Mouse (Mus musculus) embryo, embryonic 9.5 days (tissue): Measurements from ENCODE around the gene Ninj2.

Source experiments
- DNase-seq: peaks from one replicate; pipeline ENCODE4 v3.0.0-alpha.2; 2017; ENCODE audit errors: extremely low spot score

Ninj2 gene

GRCm38 (mm10) chr6:120134748-120135147 is 41.6 kb downstream of the Ninj2 start:
- no peak for DNase-seq

DNA sequence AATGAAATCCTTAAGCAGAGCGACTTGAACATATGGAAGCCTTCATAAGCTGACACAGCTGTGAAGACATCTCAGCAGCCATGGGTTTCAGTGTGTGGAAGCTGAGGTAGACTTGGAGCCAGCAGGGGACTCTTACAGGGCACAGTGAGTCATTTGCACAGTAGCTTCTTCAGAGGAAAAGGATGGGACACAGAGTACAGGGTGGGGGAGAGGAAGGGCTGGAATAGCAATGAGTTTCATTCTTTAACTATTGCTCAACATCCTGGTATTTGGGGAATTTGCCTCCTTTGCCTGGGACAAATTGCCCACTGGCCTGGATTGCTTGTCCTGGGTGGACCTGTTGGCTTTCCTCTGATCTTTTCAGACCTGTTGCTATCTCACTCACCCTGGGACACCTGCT is 52.3 kb downstream of the Ninj2 start:
- DNase-seq, result no peak

DNA sequence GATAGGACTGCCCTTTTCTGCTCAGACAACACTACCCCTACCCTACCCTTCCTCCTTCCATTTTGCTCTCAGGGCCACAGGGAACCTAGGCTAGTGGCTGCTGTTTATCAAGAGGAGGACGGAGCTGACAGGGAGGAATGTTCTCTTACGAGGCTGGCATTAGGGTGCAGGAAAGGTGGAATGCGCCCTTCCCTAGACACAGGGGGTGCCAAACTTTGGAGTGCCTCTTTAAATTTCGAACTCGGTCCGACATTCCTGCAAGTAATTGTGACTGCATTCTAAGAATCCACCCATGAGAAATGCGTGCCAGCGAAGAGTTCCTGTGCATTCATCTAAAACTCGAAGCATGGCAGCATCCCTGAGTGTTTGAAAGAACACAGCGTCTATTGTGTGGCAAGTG is 53.5 kb downstream of the Ninj2 start:
- no peak for DNase-seq

DNA sequence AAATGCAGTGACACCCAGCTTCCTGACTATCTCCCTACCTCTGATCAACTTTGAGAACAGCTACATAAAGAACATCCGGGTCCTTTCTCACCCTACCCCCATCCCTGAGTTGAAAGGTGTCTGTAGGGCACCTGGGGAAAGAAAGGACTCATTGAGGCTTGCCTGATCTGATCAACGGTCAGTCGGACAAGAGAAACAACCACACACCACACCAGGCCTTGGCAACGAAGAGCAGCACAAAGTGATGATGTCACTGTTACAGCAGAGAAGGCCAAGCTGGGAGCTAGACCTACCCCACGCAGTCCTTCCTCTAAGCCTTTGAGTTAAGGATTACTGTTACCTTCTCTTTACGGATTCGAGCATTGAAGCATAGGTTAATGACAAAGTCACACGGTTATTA is 54.3 kb downstream of the Ninj2 start:
- no peak for DNase-seq

- DNase-seq, result no peak
These were observed 55.7 kb downstream of the Ninj2 start for GRCm38 (mm10) chr6:120148716-120149392.

GRCm38 (mm10) chr6:120149458-120150120 is 56.4 kb downstream of the Ninj2 start:
- no peak for DNase-seq

GRCm38 (mm10) chr6:120150206-120150605 is 57.1 kb downstream of the Ninj2 start:
- DNase-seq, result peak; percentile 17

- DNase-seq, result no peak
These were observed 58.5 kb downstream of the Ninj2 start for GRCm38 (mm10) chr6:120151616-120152053.

DNA sequence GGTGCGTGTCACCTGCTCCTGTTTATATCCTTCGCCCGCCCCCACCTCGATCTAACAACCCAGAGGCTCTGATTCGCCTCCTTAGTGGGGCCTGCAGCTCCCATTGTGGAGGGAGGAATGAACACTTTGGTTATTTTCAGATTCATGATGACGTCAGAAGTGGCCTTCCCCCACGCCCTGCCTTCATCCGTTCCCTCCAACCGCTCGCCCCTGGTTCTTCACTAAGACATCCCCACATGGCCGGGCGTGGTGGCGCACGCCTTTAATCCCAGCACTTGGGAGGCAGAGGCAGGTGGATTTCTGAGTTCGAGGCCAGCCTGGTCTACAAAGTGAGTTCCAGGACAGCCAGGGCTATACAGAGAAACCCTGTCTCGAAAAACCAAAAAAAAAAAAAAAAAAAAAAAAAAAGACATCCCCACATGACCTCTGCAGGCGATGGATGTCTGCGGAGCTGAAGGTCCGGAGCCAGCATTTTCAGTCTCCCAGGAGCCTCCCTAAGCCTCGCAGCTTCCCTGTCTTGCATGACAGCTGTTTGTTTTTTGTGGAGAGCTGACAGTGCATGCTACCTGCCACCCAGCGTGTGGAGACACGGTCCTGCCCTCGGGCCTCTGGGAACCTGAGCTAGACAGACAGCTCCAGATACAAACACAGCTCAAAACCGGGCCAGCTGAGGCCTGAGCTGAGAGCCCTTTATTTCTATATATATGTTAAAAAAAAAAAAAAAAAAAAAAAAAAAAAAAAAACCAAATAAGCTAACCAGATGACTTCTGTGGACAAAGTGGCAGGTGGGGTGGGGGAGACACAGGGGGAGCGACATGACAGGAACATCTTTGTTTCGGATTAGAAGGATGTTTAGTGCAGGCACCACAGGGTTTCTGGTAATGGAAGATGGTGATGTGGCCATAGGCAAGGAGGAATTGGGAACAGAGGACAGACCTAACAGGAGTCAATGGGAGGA is 59.9 kb downstream of the Ninj2 start:
- DNase-seq, result no peak

DNA sequence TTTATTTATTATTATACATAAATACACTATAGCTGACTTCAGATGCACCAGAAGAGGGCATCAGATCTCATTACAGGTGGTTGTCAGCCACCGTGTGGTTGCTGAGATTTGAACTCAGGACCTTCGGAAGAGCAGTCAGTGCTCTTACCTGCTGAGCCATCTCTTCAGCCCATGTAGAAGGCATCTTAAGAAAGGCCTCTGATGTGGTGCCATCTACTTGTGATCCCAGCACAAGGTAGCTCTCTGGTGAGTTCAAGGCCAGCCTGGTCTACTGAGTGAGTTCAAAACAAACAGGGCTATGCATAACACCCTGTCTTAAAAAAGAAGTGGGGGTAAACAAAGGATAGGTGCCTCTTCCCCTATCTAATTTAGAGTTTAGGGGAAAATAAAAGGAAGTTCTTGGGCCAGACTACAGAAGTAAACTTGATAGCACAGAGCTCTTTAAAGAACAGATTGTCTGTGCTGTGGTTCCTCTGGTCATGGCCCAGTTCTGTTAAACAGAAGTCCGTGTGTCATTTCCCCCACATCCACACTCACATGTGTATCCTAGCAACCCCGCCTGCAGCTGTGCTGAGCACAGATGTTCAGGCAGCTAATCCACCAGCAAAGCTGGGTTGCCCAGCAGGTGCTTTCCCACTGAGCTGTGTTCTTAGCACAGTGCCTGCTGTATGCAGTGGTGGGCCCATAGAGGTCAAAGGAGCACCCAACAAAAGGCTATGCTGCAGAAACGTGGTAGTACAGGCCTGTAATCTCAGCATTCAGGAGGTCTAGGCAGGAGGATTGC is 61.6 kb downstream of the Ninj2 start:
- no peak for DNase-seq

- DNase-seq, result no peak
These were observed 62.4 kb downstream of the Ninj2 start for GRCm38 (mm10) chr6:120155510-120155909.

DNA sequence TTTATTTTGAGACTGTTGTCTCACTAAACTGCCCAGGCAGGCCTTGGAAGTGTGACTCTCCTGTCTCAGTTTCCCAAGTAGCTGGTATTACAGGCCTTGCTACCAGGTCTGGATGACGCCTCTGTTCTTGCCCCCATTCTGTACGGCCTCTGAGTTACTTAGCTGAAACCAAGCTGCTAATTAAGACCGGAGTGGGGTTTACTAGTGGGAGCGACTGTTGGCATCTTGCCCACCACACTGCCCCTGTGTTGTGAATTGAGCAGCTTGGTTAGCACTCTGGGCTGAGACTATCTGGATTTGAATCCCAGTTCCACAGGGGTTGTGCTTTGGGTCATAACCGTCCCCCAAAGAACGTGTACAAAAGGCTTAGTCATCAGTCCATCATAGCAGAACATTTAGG is 64.3 kb downstream of the Ninj2 start:
- DNase-seq, result no peak

DNA sequence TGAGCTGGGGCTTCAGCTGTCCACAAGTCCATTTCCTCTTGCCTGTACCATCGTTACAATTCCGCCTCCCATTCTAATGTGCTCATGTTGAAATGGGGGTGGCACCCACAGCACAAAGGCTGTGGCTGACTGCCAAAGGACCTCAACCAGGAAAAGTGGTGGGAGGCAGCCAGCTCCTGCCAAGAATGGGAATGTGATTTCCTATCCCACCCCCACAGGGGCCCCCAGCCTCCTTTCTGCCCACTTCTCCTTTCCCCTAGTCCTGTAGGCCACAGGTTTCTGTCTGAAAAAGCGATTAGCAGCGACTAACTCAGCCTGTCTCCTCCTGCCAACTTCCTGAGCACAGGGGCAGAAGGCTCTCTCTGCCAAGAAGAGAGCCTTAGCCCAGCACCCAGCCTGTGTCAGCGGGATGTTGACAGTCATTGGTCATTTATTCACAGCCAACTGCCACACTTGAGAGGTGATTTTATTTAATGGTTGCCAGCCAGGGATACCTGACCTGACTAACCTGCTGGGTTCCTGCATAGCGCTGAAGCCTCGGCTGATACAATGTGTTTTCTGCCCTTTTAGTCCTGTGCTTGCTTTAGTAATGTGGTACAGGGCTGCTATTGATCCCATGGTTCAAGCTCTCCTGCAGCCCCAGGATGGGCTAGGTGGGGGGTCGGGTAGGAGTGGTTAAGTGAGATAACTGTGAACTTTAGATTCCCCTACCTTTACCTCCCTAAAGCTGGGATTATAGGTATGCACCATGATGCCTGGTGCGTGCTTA is 66.2 kb downstream of the Ninj2 start:
- no peak for DNase-seq

DNA sequence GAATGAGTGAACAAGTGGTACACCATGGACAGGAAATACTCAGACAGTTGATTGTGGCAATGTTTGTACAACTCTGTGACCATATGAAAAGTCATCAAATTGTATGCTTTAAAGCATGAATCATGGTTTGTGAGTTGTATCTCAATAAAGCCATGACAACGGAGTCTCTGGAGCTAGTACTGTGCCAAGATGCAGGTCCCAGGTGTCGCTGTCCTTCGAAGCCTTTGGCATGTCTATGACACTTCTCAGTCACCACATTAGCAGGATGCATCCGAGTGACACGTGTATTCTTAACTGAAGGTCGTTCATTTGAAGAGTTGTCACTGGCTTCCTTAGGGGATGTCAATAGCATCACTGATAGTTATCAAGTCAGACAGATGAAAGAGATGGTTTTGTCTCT is 69.8 kb downstream of the Ninj2 start:
- no peak for DNase-seq

GRCm38 (mm10) chr6:120164765-120165164 is 71.6 kb downstream of the Ninj2 start:
- no peak for DNase-seq

- no peak for DNase-seq
These were observed 74.4 kb downstream of the Ninj2 start for GRCm38 (mm10) chr6:120167574-120167973.

- no peak for DNase-seq
These were observed 79.3 kb downstream of the Ninj2 start for GRCm38 (mm10) chr6:120172294-120173017.

DNA sequence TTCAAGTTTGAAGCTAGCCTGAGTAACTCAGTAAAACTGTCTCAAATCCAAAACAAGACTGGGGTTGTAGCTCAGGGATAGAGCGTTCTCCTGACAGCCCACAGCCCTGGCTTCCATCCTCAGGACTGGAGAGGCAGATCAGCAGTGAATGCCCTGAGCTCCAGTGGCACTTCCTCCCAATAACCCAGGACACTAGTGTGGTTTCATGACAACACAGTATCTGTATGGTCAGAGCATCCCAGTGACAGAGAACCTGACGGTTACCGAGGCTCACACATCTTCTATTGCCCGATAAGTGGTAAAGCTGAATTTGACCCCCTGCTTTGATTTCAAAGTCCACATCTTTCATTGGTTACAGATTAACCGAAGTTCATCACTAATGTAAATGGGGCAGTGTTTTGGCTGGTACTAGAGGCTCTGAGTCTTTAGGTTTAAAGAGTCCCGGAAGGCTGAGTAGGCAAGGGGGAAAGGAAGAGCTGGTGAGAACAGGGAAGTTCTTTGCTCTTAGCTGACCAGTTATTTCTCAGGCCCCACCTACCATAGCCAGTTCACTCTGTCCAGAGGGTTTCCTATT is 81.0 kb downstream of the Ninj2 start:
- DNase-seq, result no peak

- no peak for DNase-seq
These were observed 81.5 kb downstream of the Ninj2 start for GRCm38 (mm10) chr6:120174602-120175115.

DNA sequence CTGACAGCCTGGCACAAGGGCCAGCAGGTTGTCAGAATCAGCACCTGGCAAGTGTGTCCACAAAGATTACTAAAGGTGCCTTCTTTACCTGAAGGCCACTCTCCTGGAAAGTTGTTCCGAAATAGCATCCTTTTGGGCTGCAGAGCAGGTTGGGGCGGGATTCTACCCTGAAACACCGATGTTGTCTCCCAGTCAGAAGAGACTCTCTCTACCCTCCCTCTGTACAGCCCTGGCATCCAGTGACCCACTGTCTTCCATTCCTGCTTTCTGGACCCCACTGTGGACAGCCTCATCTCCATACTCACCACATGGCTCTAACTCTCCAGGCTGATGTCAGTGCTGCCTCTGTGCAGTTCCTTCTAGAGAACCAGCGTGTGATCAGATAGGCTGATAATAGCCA is 82.5 kb downstream of the Ninj2 start:
- DNase-seq, result no peak
